Mouse (Mus musculus) heart, postnatal 0 days (tissue): Measurements from ENCODE around the gene Eef1a2.

Experiments used
- CTCF ChIP-seq: IDR thresholded peaks from 2 replicates; pipeline ENCODE4 v1.5.1; 2016; ENCODE audit warnings: antibody characterized with exemption, control low read depth, low read depth
- EP300 ChIP-seq: IDR thresholded peaks from 2 replicates; pipeline ENCODE4 v1.6.1; 2016; ENCODE audit warnings: antibody characterized with exemption, low read depth

GRCm38 (mm10) chr2:181150281-181150680 is 6.5 kb downstream of the Eef1a2 start:
- TF ChIP-seq CTCF = no peak
- TF ChIP-seq EP300 = no peak
